Mouse (Mus musculus) kidney, postnatal 0 days (tissue): ENCODE results near the gene Pi4ka. TPM values are rescaled to one million over a fixed set of nuclear protein-coding genes. Genes with fewer than 3 reads are reported as not detected.
"Not testable (repeated sequence)": the region's sequence is repeated elsewhere in the genome, so short reads cannot be mapped to it uniquely, and the experiment has no call there.

Experiments
- ATAC-seq: fragments of 200-750 bp; cut with Nextera tagmentation; replicated peaks from 2 replicates; pipeline ENCODE4 v1.8.0; 2017; ENCODE audit warnings: low read depth, moderate number of reproducible peaks, moderate TSS enrichment, moderate library complexity; ENCODE audit not compliant: low FRiP score
- DNase-seq: peaks from one replicate; pipeline ENCODE4 v3.0.0-alpha.2; 2016; ENCODE audit warnings: low spot score
- H3K27ac ChIP-seq: fragments of 300-500 bp; sonication (generic); 2 replicates; pipeline ENCODE4 v1.5.1; 2014; ENCODE audit warnings: mild to moderate bottlenecking
- H3K27me3 ChIP-seq: fragments of 300-500 bp; sonication (generic); 2 replicates; pipeline ENCODE4 v1.6.1; 2014; ENCODE audit warnings: low read length, mixed read lengths; ENCODE audit not compliant: insufficient read depth
- H3K36me3 ChIP-seq: fragments of 300-500 bp; sonication (generic); 2 replicates; pipeline ENCODE4 v1.6.1; 2014; ENCODE audit warnings: low read length, mixed read lengths; ENCODE audit not compliant: insufficient read depth
- H3K4me1 ChIP-seq: fragments of 300-500 bp; sonication (generic); replicated peaks from 2 replicates; pipeline ENCODE4 v1.6.1; 2014; ENCODE audit warnings: antibody characterized with exemption, low read length, mixed read lengths; ENCODE audit not compliant: insufficient read depth
- H3K4me2 ChIP-seq: fragments of 300-500 bp; sonication (generic); 2 replicates; pipeline ENCODE4 v1.6.1; 2014; ENCODE audit warnings: mild to moderate bottlenecking, low read length, moderate library complexity, mixed read lengths
- H3K4me3 ChIP-seq: fragments of 300-500 bp; sonication (generic); replicated peaks from 2 replicates; pipeline ENCODE4 v1.5.1; 2014; ENCODE audit warnings: low read depth, low read length
- H3K9ac ChIP-seq: fragments of 300-500 bp; sonication (generic); 2 replicates; pipeline ENCODE4 v1.6.1; 2014; ENCODE audit warnings: low read depth, low read length
- H3K9me3 ChIP-seq: fragments of 300-500 bp; sonication (generic); replicated peaks from 2 replicates; pipeline ENCODE4 v1.6.1; 2016; ENCODE audit warnings: low read length, inconsistent platforms, mixed read lengths
- CTCF ChIP-seq: IDR thresholded peaks from 2 replicates; pipeline ENCODE4 v1.5.1; 2016; ENCODE audit warnings: antibody characterized with exemption, low read depth, mild to moderate bottlenecking, moderate library complexity
- WGBS: fragments of 180-500 bp; shearing (Covaris S2); extraction: QIAGEN DNeasy Blood & Tissue Kit; methylation state at CpG from one replicate; pipeline ENCODE4 v1.1.7; 2014; 5-methylcytosine and 5-hydroxymethylcytosine counted together
- polyA plus RNA-seq: library from polyadenylated mRNA; unstranded; fragments of >200 nt; fragmentation: Nextera tagmentation; extraction: Ambion mirVana; gene quantifications from 2 replicates; pipeline ENCODE4 v1.2.1, GENCODE M21; 2015

The Pi4ka gene
- polyA plus RNA-seq, 1 experiment from 2014 or later: 27.3 TPM

GRCm38 (mm10) chr16:17234499-17234895 is 171.6 kb downstream of the Pi4ka start:
- no peaks in the 10 kb centered on the region for H3K9me3 ChIP-seq
- DNase-seq (peak; percentile 51), ATAC-seq (no peak)
- H3K9ac ChIP-seq: peak overlapping the region; percentile 93
- no peak for TF ChIP-seq CTCF
- H3K4me1 ChIP-seq: peaks cover 27% of the 10 kb centered on the region
- peak overlapping the region; percentile 93 for H3K4me3 ChIP-seq
- H3K27me3 ChIP-seq: no peaks in the 10 kb centered on the region
- H3K4me2 ChIP-seq: peak overlapping the region; percentile 95
- under 1% methylated on average over 12 of the region's 12 CpGs for WGBS
- no peaks in the 10 kb centered on the region for H3K36me3 ChIP-seq
- H3K27ac ChIP-seq: no peak overlapping the region

- ATAC-seq: peak; percentile 67
Observed at GRCm38 (mm10) chr16:17233702-17234498, 172.2 kb downstream of the Pi4ka start.

GRCm38 (mm10) chr16:17232794-17233701 is 173.1 kb downstream of the Pi4ka start, which contains the start of gene Hic2:
Gene Hic2 (plus strand): TSS chr16:17233572.
- H3K27me3 ChIP-seq: no peaks in the 10 kb centered on the region
- peak within 1 kb of the TSS; percentile 92 for H3K27ac ChIP-seq
- peak within 1 kb of the TSS; percentile 93 for H3K4me3 ChIP-seq
- peak; percentile 98 for ATAC-seq
- TF ChIP-seq CTCF: peak; percentile 11; the same call in 1 of the 2 replicates
- no peaks in the 10 kb centered on the region for H3K9me3 ChIP-seq
- no peaks in the 10 kb centered on the region for H3K36me3 ChIP-seq
- peak within 1 kb of the TSS; percentile 95 for H3K4me2 ChIP-seq
- peak within 1 kb of the TSS; percentile 93 for H3K9ac ChIP-seq
- peaks cover 20% of the 10 kb centered on the region for H3K4me1 ChIP-seq
- DNase-seq: peak; percentile 97
- WGBS: 1% methylated on average over 59 of the region's 59 CpGs

More at GRCm38 (mm10) chr16:17233702-17234498, 172.2 kb downstream of the Pi4ka start:
- peaks cover 24% of the 10 kb centered on the region for H3K4me1 ChIP-seq
- peak overlapping the region; percentile 92 for H3K27ac ChIP-seq
- no peaks in the 10 kb centered on the region for H3K36me3 ChIP-seq
- under 1% methylated on average over 62 of the region's 62 CpGs for WGBS
- H3K9ac ChIP-seq: peak overlapping the region; percentile 93
- DNase-seq: peak; percentile 65
- peak overlapping the region; percentile 95 for H3K4me2 ChIP-seq
- no peaks in the 10 kb centered on the region for H3K9me3 ChIP-seq
- no peaks in the 10 kb centered on the region for H3K27me3 ChIP-seq
- peak overlapping the region; percentile 93 for H3K4me3 ChIP-seq
- no peak for TF ChIP-seq CTCF

- H3K4me3 ChIP-seq, H3K9me3 ChIP-seq, H3K9ac ChIP-seq, DNase-seq, ATAC-seq, H3K27me3 ChIP-seq, H3K4me2 ChIP-seq, H3K36me3 ChIP-seq, H3K27ac ChIP-seq: not testable (repeated sequence)
- H3K4me1 ChIP-seq: peaks cover 20% of the 10 kb centered on the region
- 91% methylated on average over 2 of the region's 2 CpGs for WGBS
Observed at GRCm38 (mm10) chr16:17231523-17231922, 174.6 kb downstream of the Pi4ka start.

Other genes with a start within 250 kb of the Pi4ka start
- 316 and 327 TPM in 2 replicates for gene Ube2l3, start 203.7 kb downstream of the Pi4ka start, polyA plus RNA-seq
- 0.26 and 0.28 TPM in 2 replicates for gene Rimbp3, start 197.7 kb downstream of the Pi4ka start, polyA plus RNA-seq
- 2.1 and 2.4 TPM in 2 replicates for gene Hic2, start 172.7 kb downstream of the Pi4ka start, polyA plus RNA-seq
- 12.4 and 15.9 TPM in 2 replicates for gene Tmem191c, start 130.2 kb downstream of the Pi4ka start, polyA plus RNA-seq
- 0.14 and 0.21 TPM in 2 replicates for gene Serpind1, start 74.9 kb downstream of the Pi4ka start, polyA plus RNA-seq
- gene Snap29, start 328 bp downstream of the Pi4ka start, polyA plus RNA-seq: 11.9 and 12.8 TPM in 2 replicates
- gene Crkl, start 45.7 kb upstream of the Pi4ka start, polyA plus RNA-seq: 50.7 and 51.3 TPM in 2 replicates
- gene Aifm3, start 83.3 kb upstream of the Pi4ka start, polyA plus RNA-seq: 1.4 and 2.4 TPM in 2 replicates
- 65.7 and 73.4 TPM in 2 replicates for gene Lztr1, start 102.4 kb upstream of the Pi4ka start, polyA plus RNA-seq
- gene Thap7, start 124.8 kb upstream of the Pi4ka start, polyA plus RNA-seq: 58.6 and 62.8 TPM in 2 replicates
- 0.20 and 0.26 TPM in 2 replicates for gene Lrrc74b, start 154.9 kb upstream of the Pi4ka start, polyA plus RNA-seq
- gene P2rx6, start 155.6 kb upstream of the Pi4ka start, polyA plus RNA-seq: 0.62 and 0.74 TPM in 2 replicates
- gene Slc7a4, start 176.9 kb upstream of the Pi4ka start, polyA plus RNA-seq: 14.3 and 15.5 TPM in 2 replicates
- gene Smpd4, start 213.0 kb upstream of the Pi4ka start, polyA plus RNA-seq: 21.2 and 22.3 TPM in 2 replicates
- 8.1 and 8.6 TPM in 2 replicates for gene Ccdc74a, start 240.2 kb upstream of the Pi4ka start, polyA plus RNA-seq